Mouse (Mus musculus) lung, adult 2 months (tissue): ENCODE measurements around the gene Oprd1.

Source experiments
- CTCF ChIP-seq: fragments of 200-500 bp; IDR thresholded peaks from 2 replicates; pipeline ENCODE4 v1.5.1; 2011; ENCODE audit warnings: mild to moderate bottlenecking, low read length, control low read depth; ENCODE audit not compliant: insufficient read depth
- POLR2A ChIP-seq: fragments of 200-500 bp; IDR thresholded peaks from 2 replicates; pipeline ENCODE4 v1.6.1; 2011; ENCODE audit warnings: low read depth, mild to moderate bottlenecking, control low read depth, low read length, borderline replicate concordance; ENCODE audit errors: extremely low read depth

DNA sequence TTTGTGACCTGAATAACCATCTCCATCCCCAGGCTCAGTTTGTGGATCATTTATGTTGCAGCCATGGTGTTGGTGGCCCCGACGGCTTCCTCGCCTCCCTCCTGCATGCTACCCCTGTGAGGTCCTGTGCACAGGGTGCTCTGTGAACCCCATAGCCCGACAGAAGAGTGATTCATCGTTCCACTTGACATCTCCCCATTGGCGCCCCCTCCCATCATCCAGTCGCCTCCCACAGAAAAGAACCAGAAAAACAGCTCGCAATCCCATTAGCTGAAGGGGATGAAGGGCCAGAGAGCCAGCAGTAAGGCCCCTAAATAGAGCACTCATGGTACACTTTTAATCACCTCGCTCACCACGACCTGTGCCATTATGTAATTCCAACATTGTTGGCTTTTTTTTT, 32.2 kb upstream of the Oprd1 start:
- TF ChIP-seq CTCF, result no peak
- TF ChIP-seq POLR2A, result no peak
